Mouse (Mus musculus) bone marrow, adult 2 months (tissue): ENCODE measurements around the gene Lsg1.

Experiments used
- CTCF ChIP-seq: fragments of 200-500 bp; IDR thresholded peaks from 2 replicates; pipeline ENCODE4 v1.5.1; 2011; ENCODE audit warnings: low read length, control low read depth; ENCODE audit not compliant: control insufficient read depth, insufficient read depth
- POLR2A ChIP-seq: fragments of 200-500 bp; IDR thresholded peaks from 2 replicates; pipeline ENCODE4 v1.6.1; 2011; ENCODE audit warnings: low read depth, mild to moderate bottlenecking, control low read depth, low read length, borderline replicate concordance; ENCODE audit not compliant: control insufficient read depth

GRCm38 (mm10) chr16:30521147-30521546 lies 66.2 kb downstream of the Lsg1 start:
- 0 out of 2 replicates have a peak, but pooled peaks have one; percentile 9 for TF ChIP-seq CTCF
- TF ChIP-seq POLR2A: no peak
